Mouse (Mus musculus): ENCODE results near the gene Tmem211. TPM values are rescaled to one million over a fixed set of nuclear protein-coding genes. Genes with fewer than 3 reads are reported as not detected.

Tmem211 gene
- total RNA-seq, 2 experiments from 2014 or later = not detected

- no peak for DNase-seq (ENCODE audit: low spot score in 2 of 2)
These were observed 14.4 kb upstream of the Tmem211 start for GRCm38 (mm10) chr5:113212156-113212835.

DNA sequence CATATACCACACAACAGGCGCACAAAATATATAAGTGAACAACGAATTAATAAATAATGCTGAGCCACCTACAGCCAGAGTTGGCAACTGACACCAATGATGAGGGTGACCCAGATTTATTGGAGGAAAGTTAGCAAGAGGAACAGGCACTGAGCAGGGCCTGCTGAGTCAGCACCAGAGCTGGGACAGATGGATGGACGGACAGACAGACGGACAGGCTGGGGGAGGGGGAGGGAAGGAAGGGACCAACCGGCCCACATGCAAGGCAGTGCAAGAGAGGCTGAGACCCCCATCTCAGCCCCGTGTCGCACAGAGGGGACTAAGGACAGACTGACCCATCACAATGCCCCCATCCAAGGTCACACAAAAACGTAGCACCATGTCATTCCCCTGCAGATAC lies 12.7 kb upstream of the Tmem211 start:
- no peak for DNase-seq (ENCODE audit: low spot score in 2 of 2)

- DNase-seq (ENCODE audit: low spot score in 2 of 2) = no peak
These were observed 12.3 kb upstream of the Tmem211 start for GRCm38 (mm10) chr5:113214455-113214854.

- DNase-seq (ENCODE audit: low spot score in 2 of 2) = no peak
These were observed 11.1 kb upstream of the Tmem211 start for GRCm38 (mm10) chr5:113215610-113216011.

- DNase-seq (ENCODE audit: low spot score in 2 of 2) = no peak
These were observed 10.3 kb upstream of the Tmem211 start for GRCm38 (mm10) chr5:113216328-113216960.

- DNase-seq (ENCODE audit: low spot score in 2 of 2) = no peak
These were observed 9.6 kb upstream of the Tmem211 start for GRCm38 (mm10) chr5:113217076-113217475.

GRCm38 (mm10) chr5:113218617-113219235 lies 8.0 kb upstream of the Tmem211 start:
- no peak for DNase-seq (ENCODE audit: low spot score in 2 of 2)

DNA sequence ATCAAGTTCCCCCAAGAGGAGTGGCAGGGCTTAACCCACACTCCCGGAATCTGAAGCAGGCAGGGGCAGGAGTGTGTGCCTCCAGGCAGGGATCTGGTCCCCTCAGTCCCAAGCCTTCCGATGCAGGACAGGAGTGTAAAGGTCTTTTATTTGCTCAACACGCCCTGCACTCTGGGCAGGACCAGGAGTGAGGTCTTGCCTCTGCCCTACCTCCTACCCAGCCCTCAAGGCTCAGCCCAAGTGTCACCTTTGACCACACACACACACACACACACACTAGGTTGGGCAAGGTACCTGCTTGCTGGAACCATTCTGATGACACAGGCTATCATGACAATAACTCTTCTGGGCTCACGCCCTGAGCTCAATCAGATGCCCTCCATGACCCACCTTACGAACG lies 7.3 kb upstream of the Tmem211 start:
- no peak for DNase-seq (ENCODE audit: low spot score in 2 of 2)

DNA sequence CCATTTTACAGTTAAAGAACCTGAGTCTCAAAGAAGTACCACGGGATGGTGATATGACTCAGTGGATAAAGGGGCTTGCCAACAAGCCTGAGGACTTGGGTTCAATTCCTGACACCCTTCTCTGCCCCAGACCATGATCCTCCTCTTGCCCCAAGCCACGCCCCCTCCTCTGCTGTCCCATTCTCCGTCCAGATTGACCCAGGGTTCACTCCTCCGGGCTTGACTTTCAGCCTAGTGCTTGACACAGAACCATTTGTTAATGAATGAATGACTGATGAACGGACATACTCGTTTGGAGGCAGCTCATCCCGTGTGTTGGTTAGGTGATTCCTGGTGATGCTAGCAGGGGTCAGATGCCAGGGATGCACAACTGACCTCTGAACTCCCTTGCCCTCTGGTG lies 6.8 kb upstream of the Tmem211 start:
- no peak for DNase-seq (ENCODE audit: low spot score in 2 of 2)

DNA sequence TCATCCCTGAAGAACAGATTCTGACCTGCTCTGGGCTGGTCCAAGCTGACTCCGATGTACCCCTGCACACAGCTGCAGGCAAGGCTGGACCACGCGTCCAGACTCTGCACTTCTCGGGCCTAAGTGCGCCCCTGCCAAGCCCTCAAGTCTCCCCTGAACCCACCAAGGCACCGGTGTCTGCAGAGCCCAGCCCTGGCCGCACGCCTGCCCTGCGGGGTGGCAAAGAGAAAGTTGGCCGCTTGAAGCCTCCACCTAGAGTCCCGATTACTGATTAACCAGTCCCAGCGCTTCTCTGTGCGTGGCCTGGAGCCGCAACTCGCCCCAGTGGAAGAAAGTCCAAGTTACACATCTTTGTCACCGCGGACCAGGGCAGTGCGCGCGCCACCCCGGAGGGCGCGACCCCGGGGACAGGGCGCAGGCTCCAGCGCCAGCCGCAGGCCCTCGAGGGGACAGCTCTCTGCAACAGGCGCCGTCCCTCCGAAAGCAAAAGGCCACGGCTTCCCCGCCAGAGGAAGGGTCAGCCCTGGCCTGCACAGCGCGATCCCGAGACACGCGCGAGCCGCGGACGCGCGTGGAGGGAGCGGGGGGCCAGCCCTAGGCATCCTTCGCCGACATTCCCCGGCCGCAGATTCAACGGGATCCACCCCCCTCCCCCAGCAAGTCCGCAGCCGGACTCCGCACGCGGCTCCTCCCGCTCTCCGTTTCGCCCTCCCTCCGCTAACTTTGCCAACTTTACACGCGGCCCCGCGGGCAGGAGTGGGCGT lies 6.1 kb upstream of the Tmem211 start:
- DNase-seq (ENCODE audit: low spot score in 2 of 2) = no peak

- peak; percentile 46 to 75 for DNase-seq (ENCODE audit: low spot score in 2 of 2)
These were observed 5.4 kb upstream of the Tmem211 start, which contains the start of gene 2900026A02Rik for GRCm38 (mm10) chr5:113221147-113221865. Gene 2900026A02Rik, minus strand, starts transcription at chr5:113221236.

- DNase-seq (ENCODE audit: low spot score in 2 of 2) = no peak
These were observed 2.8 kb upstream of the Tmem211 start for GRCm38 (mm10) chr5:113223888-113224287.

GRCm38 (mm10) chr5:113225271-113225670 lies 1.4 kb upstream of the Tmem211 start:
- no peak for DNase-seq (ENCODE audit: low spot score in 2 of 2)

GRCm38 (mm10) chr5:113225686-113226435 lies 848 bp upstream of the Tmem211 start:
- DNase-seq (ENCODE audit: low spot score in 2 of 2) = no peak

DNA sequence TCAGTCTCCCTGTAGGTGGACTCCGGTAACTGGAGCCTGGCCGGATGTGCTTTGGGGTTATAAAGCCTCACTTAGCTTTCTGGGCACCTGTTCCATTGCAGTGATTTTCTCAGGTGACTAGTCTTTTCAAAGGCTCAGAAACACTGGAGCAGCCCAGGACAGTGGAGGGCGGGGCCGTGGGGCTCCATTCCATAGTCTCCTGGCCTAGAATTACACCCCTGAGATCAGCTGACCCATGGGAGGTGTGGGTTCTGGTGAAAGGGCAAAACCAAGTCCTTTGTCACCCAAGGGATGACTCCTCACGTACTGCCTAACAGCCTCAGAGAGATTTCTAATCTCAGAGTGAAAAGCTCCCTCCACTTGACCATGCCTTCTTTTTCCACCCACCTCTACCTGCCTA lies 3.5 kb downstream of the Tmem211 start:
- no peak for DNase-seq (ENCODE audit: low spot score in 2 of 2)

GRCm38 (mm10) chr5:113249263-113249930 lies 22.7 kb downstream of the Tmem211 start:
- no peak for DNase-seq (ENCODE audit: low spot score in 2 of 2)

GRCm38 (mm10) chr5:113250806-113251205 lies 24.1 kb downstream of the Tmem211 start:
- DNase-seq (ENCODE audit: low spot score in 2 of 2) = peak; percentile 19 to 61

DNA sequence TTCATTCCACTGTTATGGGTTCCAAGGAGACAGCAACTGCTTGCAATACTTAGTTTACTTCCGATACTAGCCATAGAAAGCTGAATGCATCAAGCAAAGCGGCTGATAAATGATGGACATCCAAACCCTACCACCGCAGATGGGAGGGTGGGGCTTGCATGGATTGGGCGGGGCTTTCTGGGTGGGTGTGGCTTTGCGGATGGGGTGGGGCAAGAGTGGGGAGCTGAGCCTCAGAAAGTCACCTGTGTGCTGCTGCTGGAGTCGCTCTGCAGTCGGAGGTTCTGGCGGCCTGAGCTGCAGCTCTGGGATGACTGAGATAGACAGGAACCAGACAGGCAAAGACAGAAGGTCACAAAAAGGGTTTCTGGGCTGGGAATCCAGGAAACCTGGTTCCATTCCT lies 38.9 kb downstream of the Tmem211 start:
- no peak for DNase-seq (ENCODE audit: low spot score in 2 of 2)

DNA sequence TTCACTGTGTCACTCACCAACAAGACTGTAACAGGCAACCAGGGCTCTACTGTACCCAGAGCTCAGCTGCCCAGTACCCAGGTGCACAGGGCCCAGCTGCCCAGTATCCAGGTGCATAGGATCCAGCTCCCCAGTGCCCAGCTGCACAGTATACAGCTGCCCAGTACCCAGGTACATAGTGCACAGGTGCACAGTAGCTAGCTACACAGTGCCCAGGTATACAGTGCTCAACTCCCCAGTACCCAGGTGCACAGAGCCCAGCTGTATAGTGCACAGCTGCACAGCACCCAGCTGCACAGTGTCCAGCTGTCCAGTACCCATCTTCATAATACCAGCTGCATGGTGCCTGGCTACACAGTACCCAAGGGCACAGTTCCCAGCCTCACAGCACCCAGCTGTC lies 41.5 kb downstream of the Tmem211 start:
- DNase-seq (ENCODE audit: low spot score in 2 of 2) = no peak

DNA sequence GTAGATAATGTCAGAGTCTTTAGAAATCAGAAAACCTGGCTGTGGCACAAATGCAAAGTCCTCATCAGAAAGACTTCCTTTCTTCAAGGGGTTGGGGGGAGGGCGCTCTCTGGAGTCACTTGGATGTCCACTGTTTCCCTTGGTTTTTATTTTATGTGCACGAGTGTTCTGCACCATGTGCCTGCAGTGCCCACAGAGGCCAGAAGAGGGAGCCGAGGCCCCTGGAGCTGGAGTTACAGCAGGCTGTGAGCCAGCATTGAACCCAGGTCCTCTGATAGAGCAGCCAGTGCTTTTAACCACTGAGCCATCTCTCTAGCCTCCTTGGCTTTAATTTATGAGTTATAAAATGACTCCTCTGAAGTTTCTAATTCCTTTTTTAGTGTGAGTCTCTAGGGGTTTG lies 43.3 kb downstream of the Tmem211 start:
- DNase-seq (ENCODE audit: low spot score in 2 of 2) = no peak
